Mouse (Mus musculus) B cell, adult (primary cell): ENCODE data around the gene Mmachc. TPM values are rescaled to one million over a fixed set of nuclear protein-coding genes. Genes with fewer than 3 reads are reported as not detected.

Experiments
- total RNA-seq: library from RNA; stranded (reverse); gene quantifications from 4 replicates; pipeline ENCODE4 v1.2.4, GENCODE M21; 2023; ENCODE audit not compliant: inconsistent age

Mmachc gene
- 4.3 to 6.3 TPM (median 6.0 TPM) in 4 replicates for total RNA-seq

GRCm38 (mm10) chr4:116708201-116708764, at the start of gene Mmachc, which contains the start of gene Ccdc163:
TSS of gene Mmachc (minus strand) at chr4:116708406.
TSS of gene Ccdc163 (plus strand) at chr4:116708509.

GRCm38 (mm10) chr4:116720343-116721097, 12.3 kb upstream of the Mmachc start, which contains the start of gene Tesk2:
TSS of gene Tesk2 (plus strand) at chr4:116720948.

GRCm38 (mm10) chr4:116685402-116686061, 22.7 kb downstream of the Mmachc start, which contains the start of gene Prdx1:
TSS of gene Prdx1 (plus strand) at chr4:116685544.

Other genes with a start within 250 kb of the Mmachc start
- 27.2 to 31.4 TPM (median 27.9 TPM) in 4 replicates for gene Mast2, start 244.2 kb downstream of the Mmachc start, total RNA-seq
- 11.8 to 18.1 TPM (median 12.9 TPM) in 4 replicates for gene Ipp, start 200.9 kb downstream of the Mmachc start, total RNA-seq
- gene Tmem69, start 152.5 kb downstream of the Mmachc start, total RNA-seq, result 9.7 to 14.4 TPM (median 13.8 TPM) in 4 replicates
- gene Gpbp1l1, start 150.7 kb downstream of the Mmachc start, total RNA-seq, result 90.2 to 107 TPM (median 96.4 TPM) in 4 replicates
- 15.7 to 21.3 TPM (median 18.8 TPM) in 4 replicates for gene Ccdc17, start 111.8 kb downstream of the Mmachc start, total RNA-seq
- gene Nasp, start 80.5 kb downstream of the Mmachc start, total RNA-seq, result 60.5 to 64.7 TPM (median 62.3 TPM) in 4 replicates
- 185 to 206 TPM (median 194 TPM) in 4 replicates for gene Akr1a1, start 56.7 kb downstream of the Mmachc start, total RNA-seq
- gene Prdx1, start 22.9 kb downstream of the Mmachc start, total RNA-seq, result 167 to 174 TPM (median 172 TPM) in 4 replicates
- gene Ccdc163, start 103 bp upstream of the Mmachc start, total RNA-seq, result 21.9 to 26.4 TPM (median 24.3 TPM) in 4 replicates
- gene Tesk2, start 12.5 kb upstream of the Mmachc start, total RNA-seq, result 10.1 to 12.0 TPM (median 11.0 TPM) in 4 replicates
- 43.0 to 50.2 TPM (median 44.8 TPM) in 4 replicates for gene Toe1, start 99.2 kb upstream of the Mmachc start, total RNA-seq
- 13.3 to 30.0 TPM (median 20.1 TPM) in 4 replicates for gene Mutyh, start 99.3 kb upstream of the Mmachc start, total RNA-seq
- not detected in 4 replicates for gene Hpdl, start 113.3 kb upstream of the Mmachc start, total RNA-seq
- gene Zswim5, start 169.0 kb upstream of the Mmachc start, total RNA-seq, result not detected in 4 replicates